Mouse (Mus musculus): ENCODE data around the gene Frmd4b.

GRCm38 (mm10) chr6:97411327-97411726, 206.0 kb downstream of the Frmd4b start:
- TF ChIP-seq CTCF (IDR thresholded peaks at IDR 0.05; ENCODE audit: borderline replicate concordance, control insufficient read depth, extremely low read depth, insufficient read depth, low read length, poor library complexity) (no peak), POLR2A (IDR thresholded peaks at IDR 0.05; ENCODE audit: control insufficient read depth, extremely low read depth, insufficient read depth, low read length, poor library complexity) (no peak)

All from thymus, adult 2 months (tissue).